Mouse (Mus musculus) stomach, postnatal 0 days (tissue): ENCODE results near the gene Kif11. TPM values are rescaled to one million over a fixed set of nuclear protein-coding genes. Genes with fewer than 3 reads are reported as not detected.
A peak's percentile ranks its signal among the peaks of the same experiment; 100 is the strongest.

ENCODE experiments used
- ATAC-seq: fragments of 200-750 bp; cut with Nextera tagmentation; 2 replicates; pipeline ENCODE4 v1.8.0; 2017; ENCODE audit not compliant: low FRiP score, low TSS enrichment
- DNase-seq: peaks from one replicate; pipeline ENCODE4 v3.0.0-alpha.2; 2016; ENCODE audit warnings: low spot score
- H3K27ac ChIP-seq: fragments of 300-500 bp; sonication (generic); replicated peaks from 2 replicates; pipeline ENCODE4 v1.5.1; 2014; ENCODE audit warnings: mild to moderate bottlenecking, control low read depth
- H3K27me3 ChIP-seq: fragments of 300-500 bp; sonication (generic); 2 replicates; pipeline ENCODE4 v1.6.1; 2014; ENCODE audit warnings: low read length; ENCODE audit not compliant: control insufficient read depth, insufficient read depth
- H3K36me3 ChIP-seq: fragments of 300-500 bp; sonication (generic); 2 replicates; pipeline ENCODE4 v1.6.1; 2014; ENCODE audit warnings: low read length, mixed read lengths; ENCODE audit not compliant: control insufficient read depth, insufficient read depth
- H3K4me1 ChIP-seq: fragments of 300-500 bp; sonication (generic); replicated peaks from 2 replicates; pipeline ENCODE4 v1.6.1; 2014; ENCODE audit warnings: antibody characterized with exemption; ENCODE audit not compliant: control insufficient read depth, insufficient read depth
- H3K4me2 ChIP-seq: fragments of 300-500 bp; sonication (generic); replicated peaks from 2 replicates; pipeline ENCODE4 v1.6.1; 2014; ENCODE audit warnings: low read depth, mild to moderate bottlenecking, control low read depth, moderate library complexity
- H3K4me3 ChIP-seq: fragments of 300-500 bp; sonication (generic); 2 replicates; pipeline ENCODE4 v1.5.1; 2014; ENCODE audit warnings: low read depth, low read length, control low read depth
- H3K9ac ChIP-seq: fragments of 300-500 bp; sonication (generic); 2 replicates; pipeline ENCODE4 v1.6.1; 2014; ENCODE audit warnings: mild to moderate bottlenecking, low read length, control low read depth, mixed read lengths
- H3K9me3 ChIP-seq: fragments of 300-500 bp; sonication (generic); 2 replicates; pipeline ENCODE4 v1.6.1; 2016; ENCODE audit warnings: low read length; ENCODE audit not compliant: control insufficient read depth
- CTCF ChIP-seq: IDR thresholded peaks from 2 replicates; pipeline ENCODE4 v1.5.1; 2016; ENCODE audit warnings: antibody characterized with exemption, low read depth, mild to moderate bottlenecking, moderate library complexity
- EP300 ChIP-seq: optimal IDR thresholded peaks from 2 replicates; pipeline ENCODE3; 2016; ENCODE audit warnings: antibody characterized with exemption
- WGBS: fragments of 180-500 bp; shearing (Covaris S2); extraction: QIAGEN DNeasy Blood & Tissue Kit; methylation state at CpG from one replicate; pipeline ENCODE4 v1.1.7; 2014; 5-methylcytosine and 5-hydroxymethylcytosine counted together
- polyA plus RNA-seq: library from polyadenylated mRNA; unstranded; fragments of >200 nt; fragmentation: Nextera tagmentation; extraction: Ambion mirVana; gene quantifications from 2 replicates; pipeline ENCODE4 v1.2.1, GENCODE M21; 2015

Kif11 gene
- polyA plus RNA-seq, 1 experiment from 2014 or later: 10.3 TPM

GRCm38 (mm10) chr19:37352756-37353155 is 23.4 kb upstream of the Kif11 start:
- TF ChIP-seq CTCF (no peak), EP300 (no peak)
- ATAC-seq (no peak), DNase-seq (no peak)
- H3K9me3 ChIP-seq: no peaks in the 10 kb centered on the region
- no peak overlapping the region for H3K4me3 ChIP-seq
- H3K4me1 ChIP-seq: no peaks in the 10 kb centered on the region
- no peak overlapping the region for H3K4me2 ChIP-seq
- H3K36me3 ChIP-seq: no peaks in the 10 kb centered on the region
- peak overlapping the region; percentile 40; the same call in 1 of the 2 replicates for H3K27ac ChIP-seq
- no peak overlapping the region for H3K9ac ChIP-seq
- WGBS: 89% methylated on average over 3 of the region's 3 CpGs
- no peaks in the 10 kb centered on the region for H3K27me3 ChIP-seq

- no peaks in the 10 kb centered on the region for H3K27me3 ChIP-seq
- no peak overlapping the region for H3K4me2 ChIP-seq
- ATAC-seq (0 out of 2 replicates have a peak, but pooled peaks have one; percentile 38), DNase-seq (no peak)
- H3K4me1 ChIP-seq: no peaks in the 10 kb centered on the region
- no peak overlapping the region for H3K4me3 ChIP-seq
- H3K27ac ChIP-seq: peak overlapping the region; percentile 40; the same call in 1 of the 2 replicates
- no peaks in the 10 kb centered on the region for H3K36me3 ChIP-seq
- TF ChIP-seq EP300 (no peak), CTCF (no peak)
- no peak overlapping the region for H3K9ac ChIP-seq
- no peaks in the 10 kb centered on the region for H3K9me3 ChIP-seq
- 81% methylated on average over 6 of the region's 6 CpGs for WGBS
Measured at GRCm38 (mm10) chr19:37353331-37353730, 22.9 kb upstream of the Kif11 start.

GRCm38 (mm10) chr19:37360044-37360443 is 16.2 kb upstream of the Kif11 start:
- Histone ChIP-seq H3K4me1 (no peaks in the 10 kb centered on the region), H3K27ac (no peak overlapping the region), H3K9ac (no peak overlapping the region), H3K4me3 (no peak overlapping the region), H3K4me2 (no peak overlapping the region), H3K27me3 (no peaks in the 10 kb centered on the region), H3K36me3 (no peaks in the 10 kb centered on the region), H3K9me3 (no peaks in the 10 kb centered on the region)
- TF ChIP-seq EP300: no peak
- no peak for TF ChIP-seq CTCF
- DNase-seq (no peak), ATAC-seq (no peak)
- WGBS: 59% methylated on average over 5 of the region's 5 CpGs

GRCm38 (mm10) chr19:37362545-37362944 is 13.7 kb upstream of the Kif11 start:
- H3K4me2 ChIP-seq: no peak overlapping the region
- no peak overlapping the region for H3K4me3 ChIP-seq
- H3K27me3 ChIP-seq: no peaks in the 10 kb centered on the region
- no peak for DNase-seq
- no peaks in the 10 kb centered on the region for H3K36me3 ChIP-seq
- no peaks in the 10 kb centered on the region for H3K9me3 ChIP-seq
- no peak overlapping the region for H3K27ac ChIP-seq
- H3K4me1 ChIP-seq: no peaks in the 10 kb centered on the region
- WGBS: 53% methylated on average over 5 of the region's 5 CpGs
- TF ChIP-seq CTCF: no peak
- no peak for TF ChIP-seq EP300
- H3K9ac ChIP-seq: no peak overlapping the region
- no peak for ATAC-seq

- 68% methylated on average over 11 of the region's 11 CpGs for WGBS
- H3K27ac ChIP-seq: no peak overlapping the region
- TF ChIP-seq CTCF (no peak), EP300 (no peak)
- no peak overlapping the region for H3K9ac ChIP-seq
- H3K36me3 ChIP-seq: no peaks in the 10 kb centered on the region
- no peaks in the 10 kb centered on the region for H3K9me3 ChIP-seq
- H3K4me1 ChIP-seq: no peaks in the 10 kb centered on the region
- DNase-seq (no peak), ATAC-seq (no peak)
- no peak overlapping the region for H3K4me2 ChIP-seq
- no peaks in the 10 kb centered on the region for H3K27me3 ChIP-seq
- H3K4me3 ChIP-seq: no peak overlapping the region
Measured at GRCm38 (mm10) chr19:37363128-37363939, 12.9 kb upstream of the Kif11 start.

- no peaks in the 10 kb centered on the region for H3K9me3 ChIP-seq
- ATAC-seq (no peak), DNase-seq (no peak)
- no peak for TF ChIP-seq CTCF
- no peak for TF ChIP-seq EP300
- no peak overlapping the region for H3K27ac ChIP-seq
- no peaks in the 10 kb centered on the region for H3K4me1 ChIP-seq
- WGBS: 67% methylated on average over 1 of the region's 1 CpGs
- H3K4me3 ChIP-seq: no peak overlapping the region
- H3K27me3 ChIP-seq: no peaks in the 10 kb centered on the region
- no peak overlapping the region for H3K9ac ChIP-seq
- H3K36me3 ChIP-seq: no peaks in the 10 kb centered on the region
- H3K4me2 ChIP-seq: no peak overlapping the region
Measured at GRCm38 (mm10) chr19:37368990-37369389, 7.2 kb upstream of the Kif11 start.
